Mouse (Mus musculus): ENCODE data around the gene Ldhb. TPM values are rescaled to one million over a fixed set of nuclear protein-coding genes. Genes with fewer than 3 reads are reported as not detected.
A peak's percentile ranks its signal among the peaks of the same experiment; 100 is the strongest.

Gene Ldhb
- total RNA-seq (2021), result 1,000 to 10,000 TPM; 1,648 to 1,721 TPM

- DNase-seq, result peak; percentile 91 to 94
- intact Hi-C loops (cut with DNase I), result loop anchor here (2.0 kb wide), 1 partner anchor 19 kb away; no protein-coding TSS in a partner anchor
Observed at GRCm38 (mm10) chr6:142507785-142508162, at the start of gene Ldhb. TSS of gene Ldhb (minus strand) at chr6:142507957.

- DNase-seq, result no peak
- intact Hi-C loops (cut with DNase I), result no loop called here
Observed at GRCm38 (mm10) chr6:142555988-142556387, 48.2 kb upstream of the Ldhb start.

- peak; percentile 56 to 62 for DNase-seq
- intact Hi-C loops (cut with DNase I), result no loop called here
Observed at GRCm38 (mm10) chr6:142551482-142551881, 43.7 kb upstream of the Ldhb start.

GRCm38 (mm10) chr6:142550871-142551270 lies 43.1 kb upstream of the Ldhb start:
- intact Hi-C loops (cut with DNase I), result no loop called here
- no peak for DNase-seq

DNA sequence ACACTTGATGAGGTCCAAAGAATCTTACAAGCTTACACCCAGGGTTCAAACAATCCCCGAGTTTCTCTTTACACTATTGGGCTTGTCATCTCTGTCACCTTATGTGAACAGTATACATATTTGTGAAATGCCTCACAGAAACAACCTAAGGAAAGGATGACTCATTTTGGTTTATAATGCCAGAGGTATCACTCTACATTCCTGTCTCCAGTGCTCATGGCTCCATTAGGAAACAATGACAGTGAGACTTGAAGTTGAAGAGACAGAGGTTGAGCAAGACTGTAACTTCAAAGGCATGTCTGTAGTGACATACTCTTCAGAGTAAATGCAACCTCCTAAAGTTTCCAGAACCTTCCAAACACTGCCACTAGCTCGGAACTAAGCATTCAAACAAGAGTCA lies 40.6 kb upstream of the Ldhb start:
- intact Hi-C loops (cut with DNase I), result no loop called here
- DNase-seq, result no peak

- intact Hi-C loops (cut with DNase I), result no loop called here
Observed at GRCm38 (mm10) chr6:142545132-142545531, 37.4 kb upstream of the Ldhb start.

GRCm38 (mm10) chr6:142543648-142544047 lies 35.9 kb upstream of the Ldhb start:
- DNase-seq, result no peak
- intact Hi-C loops (cut with DNase I), result no loop called here

More at GRCm38 (mm10) chr6:142545132-142545531, 37.4 kb upstream of the Ldhb start:
- peak; percentile 34 to 55 for DNase-seq

DNA sequence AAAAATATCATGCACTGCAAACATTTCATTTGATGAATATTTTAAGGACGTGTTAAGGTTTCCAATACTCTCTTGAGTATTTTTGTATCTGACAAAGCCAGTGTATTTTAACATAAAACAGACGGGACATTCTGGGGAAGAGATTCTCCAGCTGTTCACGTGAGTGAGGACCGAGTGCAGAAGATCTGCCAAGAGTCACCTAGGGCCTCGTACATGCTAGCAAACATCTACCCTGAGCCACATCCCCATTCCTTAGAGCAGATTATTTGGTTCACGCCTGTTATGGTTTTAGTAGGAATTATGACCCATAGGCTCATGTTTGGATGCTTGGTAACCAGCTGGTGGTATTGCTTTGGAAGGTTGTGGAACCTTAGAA lies 35.0 kb upstream of the Ldhb start:
- intact Hi-C loops (cut with DNase I), result no loop called here

GRCm38 (mm10) chr6:142542082-142542799 lies 34.5 kb upstream of the Ldhb start:
- no peak for DNase-seq
- intact Hi-C loops (cut with DNase I), result no loop called here

More for the DNA sequence above, 35.0 kb upstream of the Ldhb start:
- DNase-seq, result no peak

DNA sequence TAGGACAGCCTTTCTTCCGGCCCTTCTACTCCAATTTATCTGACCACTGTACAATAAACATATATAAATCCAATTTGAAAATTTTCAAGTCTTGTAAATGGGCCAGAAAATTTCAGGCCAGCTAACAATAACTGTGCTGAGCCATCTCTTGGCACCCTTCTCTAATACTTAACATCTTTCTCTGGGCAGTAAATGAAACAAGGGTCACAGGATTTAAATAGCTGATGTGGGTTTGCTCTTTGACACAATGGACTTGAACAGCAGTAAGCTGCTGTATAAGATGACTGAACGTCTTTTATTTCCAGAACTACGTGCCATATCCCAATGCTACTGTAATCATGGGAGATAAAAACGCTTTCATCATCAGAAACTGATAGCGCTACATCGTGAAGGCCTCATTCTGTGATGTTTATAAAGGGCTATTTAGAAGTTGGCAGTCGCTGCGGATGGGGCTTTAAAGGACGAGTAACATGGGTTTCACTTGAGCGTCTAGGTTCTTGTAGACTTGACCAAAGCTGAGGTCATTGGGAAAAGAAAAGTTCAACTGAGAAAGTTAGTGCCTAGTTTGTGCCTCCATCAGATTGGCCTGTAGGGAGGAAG lies 32.9 kb upstream of the Ldhb start:
- intact Hi-C loops (cut with DNase I), result no loop called here
- no peak for DNase-seq

DNA sequence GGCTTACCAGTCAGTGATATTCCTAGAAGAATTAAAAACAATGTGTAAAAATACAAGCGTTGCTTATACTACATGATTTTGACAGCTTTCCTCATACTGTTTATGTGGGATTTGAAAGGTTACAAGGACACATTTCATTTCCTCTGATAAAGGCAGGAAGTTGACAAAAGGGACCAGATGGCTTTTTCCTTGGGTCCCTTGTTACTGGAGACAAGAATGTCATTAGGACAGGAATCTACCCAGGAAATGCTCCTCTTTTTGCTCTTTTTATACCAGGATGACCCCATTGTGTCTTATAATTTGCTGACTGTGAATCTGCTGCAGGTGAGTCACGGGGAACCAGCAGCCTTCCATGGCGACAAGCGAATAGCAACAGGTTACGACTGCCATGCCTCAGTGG lies 32.4 kb upstream of the Ldhb start:
- no peak for DNase-seq
- intact Hi-C loops (cut with DNase I), result no loop called here

DNA sequence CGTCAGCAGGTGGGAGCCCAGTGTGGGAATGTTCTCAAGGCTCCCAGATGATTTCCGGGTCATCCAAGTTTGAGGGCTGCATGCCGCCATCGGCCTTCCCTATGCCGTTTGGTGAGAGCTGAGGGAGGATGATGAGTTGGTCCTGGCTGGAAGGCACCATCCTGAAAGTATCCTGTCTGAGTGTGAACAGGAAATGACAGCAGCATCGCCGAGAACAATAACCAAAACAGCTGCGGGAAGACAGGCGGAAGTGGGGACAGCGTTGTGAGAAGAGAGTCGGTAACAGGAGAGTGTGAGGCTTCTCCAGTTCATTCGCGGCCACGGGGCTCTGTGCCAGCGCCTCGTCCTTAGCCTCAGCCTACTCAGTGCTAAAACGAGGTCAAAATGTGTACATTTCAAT lies 30.7 kb upstream of the Ldhb start:
- peak; percentile 67 to 68 for DNase-seq
- intact Hi-C loops (cut with DNase I), result no loop called here

DNA sequence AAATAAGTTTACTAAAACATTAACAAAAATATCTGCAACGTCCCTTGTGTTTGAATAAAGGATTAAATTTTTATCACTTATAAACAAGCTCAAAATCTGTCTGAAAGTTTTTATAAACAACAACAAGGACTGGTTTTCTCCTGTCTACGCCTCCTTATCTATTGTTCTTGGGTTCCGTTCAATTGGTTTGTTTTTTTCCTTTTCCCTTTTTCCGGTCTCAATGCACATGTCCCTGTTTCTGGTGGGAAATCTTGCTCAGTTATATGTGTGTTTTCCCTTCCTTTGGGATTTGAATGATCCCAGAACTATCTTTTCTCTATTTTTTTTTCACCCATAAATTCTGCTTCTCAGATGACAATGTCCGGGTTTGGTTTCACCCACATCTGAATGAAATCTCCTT lies 25.7 kb upstream of the Ldhb start:
- intact Hi-C loops (cut with DNase I), result no loop called here
- DNase-seq, result no peak

GRCm38 (mm10) chr6:142532686-142533085 lies 24.9 kb upstream of the Ldhb start:
- DNase-seq, result no peak
- intact Hi-C loops (cut with DNase I), result no loop called here

DNA sequence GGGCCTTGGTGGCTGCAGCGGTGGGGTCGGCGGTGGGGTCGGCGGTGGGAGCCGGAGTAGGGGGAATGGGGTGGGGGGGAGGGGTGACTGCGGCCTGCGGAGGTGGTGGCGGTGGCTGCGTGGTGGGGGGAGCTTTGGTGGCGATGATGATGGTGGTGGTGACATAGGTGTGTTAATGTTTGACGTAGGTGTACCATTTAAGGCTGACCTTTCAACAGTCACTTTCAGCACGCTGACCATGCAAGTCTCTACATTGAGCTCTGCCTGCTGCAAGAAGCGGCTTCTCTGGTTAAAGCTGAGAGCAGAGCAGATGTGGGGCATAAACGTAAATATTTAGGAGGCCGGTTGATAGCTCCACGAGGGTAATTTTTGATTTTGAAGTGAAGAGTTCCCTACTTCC lies 24.4 kb upstream of the Ldhb start:
- intact Hi-C loops (cut with DNase I), result no loop called here
- DNase-seq, result no peak

DNA sequence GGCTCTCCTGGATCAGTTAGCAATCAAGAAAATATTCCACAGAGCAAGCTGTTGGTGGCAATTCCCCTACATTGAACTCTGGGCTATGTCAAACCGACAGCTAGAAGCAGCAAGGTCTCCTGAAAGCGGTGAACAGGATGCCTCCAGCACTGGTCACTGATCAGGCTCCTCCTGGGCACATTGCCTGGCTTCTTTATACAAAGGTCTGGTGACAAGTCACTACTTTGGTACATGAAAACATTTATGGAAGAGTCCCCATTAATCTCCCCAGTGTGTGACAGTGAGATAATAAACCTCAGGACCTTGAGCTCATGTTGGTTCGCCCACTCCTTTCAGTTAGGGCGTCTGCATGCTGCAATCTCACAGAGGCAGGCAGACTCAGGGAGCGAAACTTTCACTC lies 22.6 kb upstream of the Ldhb start:
- DNase-seq, result no peak
- intact Hi-C loops (cut with DNase I), result no loop called here

DNA sequence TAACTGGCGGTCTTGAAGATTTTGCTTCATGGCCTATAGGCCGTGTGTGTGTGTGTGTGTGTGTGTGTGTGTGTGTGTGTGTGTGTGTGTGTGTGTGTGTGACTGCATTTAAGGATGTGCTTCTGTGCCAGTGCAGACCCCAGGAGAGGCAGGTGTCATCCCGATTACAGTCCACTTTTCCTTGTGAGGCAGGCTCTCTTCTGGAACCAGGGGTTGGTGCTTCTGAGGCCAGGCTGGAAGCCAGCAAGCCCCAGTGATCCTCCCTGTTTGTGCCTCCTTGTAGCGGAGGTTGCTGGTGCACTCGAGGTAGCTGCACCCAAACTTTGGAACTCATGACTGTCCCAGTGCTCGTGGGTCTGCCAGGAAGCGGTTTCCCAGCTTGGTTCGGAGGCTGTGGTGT lies 21.9 kb upstream of the Ldhb start:
- intact Hi-C loops (cut with DNase I), result loop anchor here (5.0 to 10.0 kb wide), 3 partner anchors 118 to 645 kb away; partner anchors contain the start of gene St8sia1
- no peak for DNase-seq

DNA sequence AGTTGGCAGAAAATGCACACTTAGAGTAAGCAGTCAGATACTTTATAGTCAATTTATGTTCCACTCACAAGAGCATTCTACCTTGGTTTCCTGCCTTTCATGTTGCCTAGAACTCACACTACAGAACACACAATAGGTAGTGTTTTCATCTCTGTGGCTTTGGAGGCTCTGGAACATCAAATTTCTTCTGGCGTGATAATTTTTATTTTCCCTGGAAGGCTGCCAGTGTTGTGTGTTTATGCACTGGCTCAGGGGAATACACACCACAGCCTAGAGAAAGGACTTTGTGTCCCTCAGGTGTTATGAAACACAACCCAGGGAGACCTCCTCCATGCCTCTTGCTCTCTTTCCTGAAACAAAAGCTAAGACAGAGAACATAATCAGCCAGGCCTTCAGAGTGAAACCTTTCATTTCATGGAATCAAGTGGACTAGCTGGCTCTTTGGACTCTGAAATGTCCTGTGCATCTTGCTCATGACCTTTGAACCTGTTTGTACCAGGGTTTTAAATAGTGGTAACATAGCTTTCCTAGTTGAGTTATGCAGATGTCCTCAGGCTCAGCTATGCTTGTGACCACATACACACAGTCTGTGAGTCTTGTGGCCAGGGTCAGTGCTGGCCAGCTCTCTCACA lies 20.3 kb upstream of the Ldhb start:
- intact Hi-C loops (cut with DNase I), result loop anchor here (5.0 to 10.0 kb wide), 3 partner anchors 119 to 647 kb away; partner anchors contain the start of gene St8sia1

GRCm38 (mm10) chr6:142524635-142525308 lies 17.0 kb upstream of the Ldhb start:
- peak; percentile 74 to 87 for DNase-seq
- intact Hi-C loops (cut with DNase I), result loop anchor here (1.0 to 10.0 kb wide), 4 partner anchors 123 to 650 kb away; partner anchors contain the start of gene St8sia1

More for the DNA sequence above, 20.3 kb upstream of the Ldhb start:
- no peak for DNase-seq

DNA sequence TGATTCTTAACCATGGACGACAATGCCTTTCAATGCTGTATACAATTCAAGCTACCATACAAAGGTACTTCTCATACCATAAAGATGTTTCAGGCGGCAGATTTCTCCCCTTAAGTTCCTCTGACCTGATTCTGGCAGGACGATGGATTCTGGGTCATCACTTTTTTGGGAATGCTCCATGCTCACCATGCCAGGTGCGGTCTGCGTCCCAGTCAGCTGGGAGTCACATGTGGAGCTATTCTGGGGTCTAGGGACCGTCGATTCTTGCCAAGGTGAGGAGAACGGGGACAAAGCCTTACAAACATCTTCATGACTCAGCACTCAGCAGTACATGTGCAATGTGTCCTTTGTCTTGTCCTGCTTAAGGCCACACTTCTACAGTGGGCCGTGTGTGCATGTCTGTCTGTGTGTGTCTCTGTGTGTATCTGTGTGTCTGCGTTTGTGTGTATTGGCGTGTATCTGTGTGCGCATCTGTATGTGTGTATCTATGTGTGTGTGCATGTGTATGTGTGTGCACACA lies 13.9 kb upstream of the Ldhb start:
- intact Hi-C loops (cut with DNase I), result loop anchor here (10.0 kb wide), 2 partner anchors 443 to 653 kb away; partner anchors contain the start of gene St8sia1
- peak; percentile 48 to 72 for DNase-seq

- intact Hi-C loops (cut with DNase I), result loop anchor here (1.0 to 5.0 kb wide), 4 partner anchors 42 to 1032 kb away; partner anchors contain the start of genes Golt1b and Recql
- peak; percentile 37 to 69 for DNase-seq
Observed at GRCm38 (mm10) chr6:142519110-142519509, 11.4 kb upstream of the Ldhb start.

All from heart, postnatal 10 days (tissue).